Mouse (Mus musculus) natural killer cell, adult 2 months (primary cell): ENCODE data around the gene Fbxw4.

Experiments used
- DNase-seq, 2 experiments: peaks; one replicate each; pipeline ENCODE4 v3.0.0; 2022; ENCODE audit warnings: low spot score in 2 of 2

Fbxw4 gene

GRCm38 (mm10) chr19:45659738-45660502, at the start of gene Fbxw4:
Fbxw4 (minus strand) TSS chr19:45660312.
- peak; percentile 56 to 61 for DNase-seq

DNA sequence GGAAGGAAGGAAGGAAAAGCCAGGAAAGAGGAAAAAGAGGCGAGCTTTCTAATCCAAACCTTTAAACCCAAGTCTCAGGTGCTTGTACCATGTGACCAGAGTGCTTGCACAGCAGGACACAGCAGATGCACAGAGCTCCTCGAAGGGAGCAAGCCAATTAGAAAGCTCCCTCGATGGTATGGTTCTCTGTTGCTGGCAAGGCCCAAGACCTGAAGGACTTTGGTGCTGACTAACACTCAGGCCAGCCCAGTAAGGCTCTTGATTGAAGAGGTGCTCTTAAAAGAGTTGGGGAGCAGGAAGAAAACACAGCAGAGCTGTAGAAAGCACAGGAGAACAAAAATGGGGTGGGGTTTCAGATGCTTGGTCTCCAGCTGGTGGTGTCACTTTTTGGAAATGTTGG, 48.6 kb upstream of the Fbxw4 start:
- DNase-seq: no peak

DNA sequence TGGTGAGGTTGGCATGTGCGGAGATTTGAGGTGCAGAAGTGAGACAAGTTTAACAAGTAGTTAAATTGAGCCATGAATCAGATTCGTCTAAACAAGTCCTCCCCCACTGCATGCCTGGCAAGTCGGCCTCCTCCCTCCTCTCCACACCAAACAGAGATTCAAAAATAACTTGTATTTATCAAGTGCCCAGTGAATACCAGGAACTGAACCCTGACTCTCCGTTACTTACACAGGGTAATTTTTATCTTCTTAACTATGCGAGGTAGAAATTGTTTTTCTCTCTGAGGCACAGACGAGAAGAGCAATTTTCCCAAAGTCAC, 36.1 kb upstream of the Fbxw4 start:
- DNase-seq: no peak

- no peak for DNase-seq
These were observed 35.6 kb upstream of the Fbxw4 start for GRCm38 (mm10) chr19:45695496-45696280.

DNA sequence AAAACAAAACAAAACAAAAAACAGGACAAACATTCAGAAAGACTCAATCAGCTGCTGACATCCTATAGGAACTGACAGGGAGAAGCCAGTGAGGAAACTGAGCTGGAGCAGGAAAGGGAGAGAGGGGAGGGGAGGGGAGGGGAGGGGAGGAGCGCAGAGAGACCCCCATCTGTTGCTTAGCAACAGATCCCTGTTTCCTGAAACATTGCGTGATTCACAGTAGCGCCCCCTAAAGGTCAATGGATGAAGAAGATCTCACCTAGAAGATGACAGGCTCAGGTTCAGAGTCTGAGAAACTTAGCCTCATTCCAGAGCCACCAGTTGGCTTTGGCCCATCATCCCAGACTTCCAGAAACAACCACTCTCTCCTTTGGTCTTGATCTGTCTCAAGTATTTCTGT, 33.9 kb upstream of the Fbxw4 start:
- no peak for DNase-seq

DNA sequence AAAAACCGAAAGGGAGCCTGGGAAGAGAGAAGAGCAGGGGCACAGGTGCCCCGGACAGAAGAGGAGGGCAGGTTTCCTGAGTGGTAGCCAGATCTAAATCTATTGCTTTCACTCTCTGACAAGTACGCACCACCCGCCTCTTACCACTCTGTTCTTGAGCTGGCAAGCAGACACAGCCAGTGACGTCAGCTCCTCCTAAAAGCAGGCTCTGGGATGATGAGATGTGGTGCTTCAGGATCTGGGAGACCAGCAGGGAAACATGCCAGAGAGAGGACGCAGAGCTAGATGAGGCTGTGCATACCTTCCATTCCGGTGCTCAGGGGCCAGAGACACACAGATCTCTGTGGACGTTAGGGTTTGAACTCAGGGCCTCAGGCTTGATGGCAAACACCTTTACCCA, 32.1 kb upstream of the Fbxw4 start:
- no peak for DNase-seq

DNA sequence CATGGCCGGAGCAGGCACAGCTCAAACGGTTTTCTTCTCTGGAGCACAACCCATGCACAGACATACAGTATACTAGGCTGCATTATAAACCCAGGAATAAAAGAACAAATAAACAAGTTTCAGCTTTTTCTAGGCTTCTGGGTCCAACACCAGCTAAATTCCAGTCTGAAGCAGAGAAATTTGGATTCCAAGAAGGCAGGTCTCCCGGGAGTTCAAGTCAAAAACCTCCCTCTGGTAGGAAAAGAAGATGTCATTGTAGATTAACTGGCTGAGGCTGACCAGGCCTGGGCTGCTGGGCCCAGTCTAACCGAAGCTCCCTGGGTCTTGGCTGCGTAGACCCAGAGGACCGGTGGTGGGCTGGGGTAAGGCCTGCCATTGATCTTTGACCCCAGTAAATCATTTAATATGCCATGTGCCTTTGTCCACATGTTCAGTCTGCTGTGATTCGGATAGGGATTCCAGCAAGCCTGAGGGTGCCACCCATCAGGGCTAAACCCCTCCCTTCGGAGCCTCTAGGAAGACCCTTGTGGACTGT, 31.0 kb upstream of the Fbxw4 start:
- no peak for DNase-seq

- DNase-seq: no peak
These were observed 26.9 kb upstream of the Fbxw4 start for GRCm38 (mm10) chr19:45687001-45687400.

DNA sequence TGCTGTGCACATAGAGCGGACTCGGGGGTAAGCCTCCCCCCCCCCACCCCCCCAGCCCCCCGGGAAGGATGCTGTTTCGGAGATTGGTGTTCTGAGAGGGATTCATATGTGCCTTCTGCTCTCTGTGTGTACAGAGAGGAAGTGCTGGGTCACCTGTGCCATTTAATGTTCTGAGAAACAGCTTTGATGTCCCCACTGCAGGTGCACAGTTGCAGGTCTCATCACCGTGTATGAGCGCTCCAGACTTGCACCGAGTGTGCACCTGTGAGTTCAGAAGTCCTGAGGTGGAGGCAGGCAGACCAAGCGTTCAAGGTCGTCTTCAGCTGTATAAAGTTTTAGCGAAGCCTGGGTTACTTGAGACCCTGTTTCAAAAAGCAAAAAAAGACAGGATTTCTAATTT, 23.6 kb upstream of the Fbxw4 start:
- no peak for DNase-seq

- no peak for DNase-seq
These were observed 20.5 kb upstream of the Fbxw4 start for GRCm38 (mm10) chr19:45680495-45681130.

DNA sequence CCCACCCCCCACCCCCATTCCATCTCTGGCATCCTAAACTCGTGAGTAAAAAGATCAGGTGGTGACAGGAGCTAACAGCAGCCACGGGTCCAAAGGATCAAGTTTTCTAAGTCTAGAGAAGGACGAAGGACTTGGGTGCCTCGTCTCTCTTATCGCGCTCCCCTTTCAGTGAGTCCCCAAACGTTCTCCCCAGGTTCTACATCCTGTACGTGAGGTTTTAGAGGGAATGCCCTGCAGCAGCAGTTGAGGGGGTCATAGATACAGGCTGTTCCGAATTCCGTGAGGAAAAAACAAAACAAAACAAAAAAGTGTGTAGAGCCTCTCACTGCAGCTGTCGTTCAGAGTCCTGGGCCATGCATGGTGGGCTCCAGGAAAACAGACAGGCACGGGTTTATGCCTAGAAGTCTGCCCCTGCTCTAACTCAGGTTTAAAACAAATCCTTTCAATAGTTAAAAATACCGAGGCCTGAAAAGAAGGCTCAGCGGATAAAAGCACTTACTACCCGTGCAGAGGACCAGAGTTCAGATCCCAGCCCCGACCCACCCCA, 16.7 kb upstream of the Fbxw4 start:
- no peak for DNase-seq

DNA sequence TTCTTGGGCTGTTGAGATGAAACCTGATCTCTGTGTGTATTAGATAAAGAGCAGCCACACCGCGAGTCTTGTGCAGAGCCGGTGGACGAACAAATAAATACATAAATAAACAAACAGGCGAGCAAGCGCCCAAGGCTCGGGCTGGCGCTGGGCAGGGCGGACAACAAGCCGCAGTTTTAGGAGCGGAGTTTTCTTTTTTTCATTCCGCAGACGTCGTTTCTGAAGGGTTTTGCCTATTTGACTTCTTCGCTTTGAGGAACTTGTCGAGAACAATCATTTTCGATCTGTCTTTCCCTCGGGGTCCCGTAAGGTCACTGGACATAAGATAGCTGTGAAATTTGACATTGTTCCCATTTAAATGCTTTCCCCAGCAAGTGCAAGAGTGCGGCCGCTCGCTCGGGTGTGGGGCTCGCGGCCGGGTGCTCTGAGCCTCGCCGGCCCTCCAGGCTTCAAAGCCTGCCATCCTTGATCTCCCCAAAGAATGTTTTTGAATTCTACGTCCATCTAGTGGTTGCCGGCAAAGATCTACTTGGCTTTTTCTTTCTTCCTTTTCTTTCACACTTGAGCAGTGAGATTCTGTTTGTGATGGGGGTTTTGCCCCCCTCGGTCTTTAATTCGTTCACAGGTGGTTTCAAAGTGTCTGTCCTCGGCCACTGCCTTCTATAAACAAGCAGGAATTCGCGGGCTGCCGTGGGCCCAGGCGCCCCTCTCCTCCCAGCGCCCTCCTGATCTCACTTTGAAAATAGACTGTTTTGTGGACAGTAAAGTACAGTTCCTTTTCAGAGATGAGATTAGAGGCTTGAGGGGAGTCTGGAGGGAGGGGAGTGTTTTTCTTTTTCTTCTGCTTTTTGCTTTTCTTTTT, 15.8 kb upstream of the Fbxw4 start:
- DNase-seq: peak; percentile 5 to 9

DNA sequence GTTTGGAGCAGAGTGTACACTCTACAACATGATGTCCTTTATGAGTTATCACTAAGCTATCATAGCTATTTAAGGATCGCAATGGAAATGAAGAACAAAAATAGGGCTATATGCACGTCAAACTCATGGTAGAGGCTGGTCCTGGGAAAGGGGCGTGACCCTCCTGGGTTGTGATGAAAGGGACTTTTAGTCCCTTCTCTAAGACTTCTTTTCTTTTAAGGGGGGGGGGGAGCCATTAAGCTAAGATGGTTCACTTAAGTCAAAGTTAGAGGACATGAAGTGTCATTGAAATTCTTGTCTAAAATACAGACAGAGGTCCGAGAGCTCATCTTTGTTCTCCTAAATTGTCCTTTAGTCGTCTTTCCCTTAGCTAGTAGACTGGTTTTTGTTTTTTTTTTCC, 15.1 kb upstream of the Fbxw4 start:
- no peak for DNase-seq

DNA sequence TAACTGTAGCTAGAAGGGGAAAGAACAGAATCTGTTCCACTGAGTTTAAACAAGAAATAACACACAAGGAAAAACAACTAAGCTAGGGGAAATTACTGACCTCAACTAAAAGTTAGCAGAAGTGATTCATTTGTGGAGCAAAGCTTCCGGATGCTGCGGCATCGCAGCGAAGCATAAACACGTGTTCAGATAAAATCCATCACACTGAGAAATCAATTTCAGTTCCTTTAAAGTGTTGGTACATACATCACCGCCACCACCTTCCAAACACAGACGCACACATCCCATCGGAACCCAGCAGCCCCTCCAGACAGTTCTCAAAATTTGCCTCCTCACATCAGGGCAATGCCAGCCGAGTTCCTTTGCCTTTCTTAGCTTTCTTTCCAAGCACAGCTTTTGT, 12.9 kb upstream of the Fbxw4 start:
- no peak for DNase-seq

DNA sequence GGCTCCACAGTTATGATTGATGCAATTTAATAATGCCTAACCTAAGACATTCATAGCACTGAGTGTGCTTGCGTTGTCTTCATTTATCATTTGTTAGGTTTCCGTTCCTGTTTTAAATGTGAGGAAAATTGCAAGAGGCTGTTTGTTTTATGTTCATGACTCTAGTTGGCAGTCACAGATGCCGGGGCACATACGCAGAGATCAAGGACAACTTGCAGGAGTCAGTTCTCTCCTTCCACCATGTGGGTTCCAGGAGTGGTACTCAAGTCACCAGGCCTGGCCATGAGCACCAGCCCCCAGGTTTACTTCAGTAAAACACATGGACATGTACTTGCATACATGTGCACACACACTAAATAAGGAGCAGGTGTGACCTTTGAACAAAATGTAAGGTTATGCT, 8.9 kb upstream of the Fbxw4 start:
- DNase-seq: no peak

GRCm38 (mm10) chr19:45663851-45664250, 3.7 kb upstream of the Fbxw4 start:
- no peak for DNase-seq

GRCm38 (mm10) chr19:45660503-45660790, 335 bp upstream of the Fbxw4 start:
- peak in 1 of 2 experiments; percentile 69 for DNase-seq

- peak in 1 of 2 experiments; percentile 4 for DNase-seq
These were observed 793 bp downstream of the Fbxw4 start for GRCm38 (mm10) chr19:45659301-45659737.

DNA sequence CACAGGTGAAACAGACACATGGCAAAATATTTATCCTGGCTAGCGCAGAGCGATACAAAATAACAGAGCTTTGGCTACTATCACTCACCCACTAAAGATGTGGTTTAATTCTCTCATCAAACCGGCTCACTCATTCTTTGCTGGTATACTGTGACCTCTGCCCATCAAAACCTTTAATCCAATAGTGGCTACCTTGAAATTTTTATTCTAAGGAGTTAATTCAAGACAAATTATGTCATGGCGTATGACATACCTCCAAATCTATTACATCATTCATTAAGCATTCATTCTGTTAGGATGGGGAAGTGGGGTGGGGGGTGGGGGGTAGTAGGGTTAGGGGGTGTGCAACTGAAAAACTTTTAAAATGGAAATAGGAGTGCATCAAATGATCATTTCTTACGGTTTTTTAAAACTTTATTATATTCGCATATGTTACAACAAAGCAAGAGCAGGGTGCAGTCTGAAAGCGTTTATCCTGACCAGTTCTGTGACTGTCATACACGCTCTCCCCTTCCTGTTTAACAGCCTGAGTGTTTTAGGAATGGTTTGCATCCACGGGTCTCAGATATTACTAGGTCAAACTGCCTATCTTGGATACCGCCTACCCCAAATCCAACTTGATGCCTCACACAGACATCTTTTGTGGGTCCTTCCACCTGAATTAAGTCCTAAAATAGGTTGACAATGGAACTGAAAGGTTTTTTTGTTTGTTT, 1.4 kb downstream of the Fbxw4 start:
- no peak for DNase-seq

- DNase-seq: no peak
These were observed 2.3 kb downstream of the Fbxw4 start for GRCm38 (mm10) chr19:45657828-45658227.
